Mouse (Mus musculus): ENCODE measurements at regions not wholly inside any gene's neighbourhood (a gene's known extent, or its start where the extent isn't known, plus 50 kb on each side); places are given as distances from the start of the nearest gene placed in this dataset.

- DNase-seq (ENCODE audit: low read depth), result no peak
Observed at GRCm38 (mm10) chr7:133232889-133233441, 108.8 kb upstream of the Ctbp2 start.

GRCm38 (mm10) chr7:133230806-133231205 lies 106.7 kb upstream of the Ctbp2 start:
- DNase-seq (ENCODE audit: low read depth), result no peak

- no peak for DNase-seq (ENCODE audit: low read depth)
Observed at GRCm38 (mm10) chr7:133223948-133224652, 99.9 kb upstream of the Ctbp2 start.

GRCm38 (mm10) chr7:133212328-133212727 lies 88.2 kb upstream of the Ctbp2 start:
- DNase-seq (ENCODE audit: low read depth), result no peak

- no peak for DNase-seq (ENCODE audit: low read depth)
Observed at GRCm38 (mm10) chr7:133205704-133206103, 81.5 kb upstream of the Ctbp2 start.

GRCm38 (mm10) chr7:133204485-133204884 lies 80.3 kb upstream of the Ctbp2 start:
- DNase-seq (ENCODE audit: low read depth), result no peak

- DNase-seq (ENCODE audit: low read depth), result no peak
Observed at GRCm38 (mm10) chr7:133203933-133204332, 79.8 kb upstream of the Ctbp2 start.

GRCm38 (mm10) chr7:133202092-133202880 lies 78.1 kb upstream of the Ctbp2 start:
- no peak for DNase-seq (ENCODE audit: low read depth)

- no peak for DNase-seq (ENCODE audit: low read depth)
Observed at GRCm38 (mm10) chr7:133199046-133199445, 74.9 kb upstream of the Ctbp2 start.

- DNase-seq (ENCODE audit: low read depth), result no peak
Observed at GRCm38 (mm10) chr7:133189880-133190462, 65.8 kb upstream of the Ctbp2 start.

GRCm38 (mm10) chr7:133185931-133186601 lies 61.9 kb upstream of the Ctbp2 start:
- DNase-seq (ENCODE audit: low read depth), result peak; percentile 34

GRCm38 (mm10) chr7:133184905-133185594 lies 60.9 kb upstream of the Ctbp2 start:
- no peak for DNase-seq (ENCODE audit: low read depth)

- DNase-seq (ENCODE audit: low read depth), result no peak
Observed at GRCm38 (mm10) chr7:133181388-133181787, 57.2 kb upstream of the Ctbp2 start.

GRCm38 (mm10) chr7:133177179-133177575 lies 53.0 kb upstream of the Ctbp2 start:
- no peak for DNase-seq (ENCODE audit: low read depth)

- no peak for DNase-seq (ENCODE audit: low read depth)
Observed at GRCm38 (mm10) chr7:133176256-133177178, 52.4 kb upstream of the Ctbp2 start.
